Mouse (Mus musculus) heart, embryonic 11.5 days (tissue): ENCODE data around the gene Ccdc6. TPM values are rescaled to one million over a fixed set of nuclear protein-coding genes. Genes with fewer than 3 reads are reported as not detected.

ENCODE experiments used
- ATAC-seq: fragments of 200-750 bp; cut with Nextera tagmentation; replicated peaks from 2 replicates; pipeline ENCODE4 v1.8.0; 2017; ENCODE audit warnings: moderate library complexity; ENCODE audit not compliant: insufficient number of reproducible peaks, low FRiP score, low TSS enrichment
- H3K27ac ChIP-seq: fragments of 300-500 bp; sonication (generic); 2 replicates; pipeline ENCODE4 v1.5.1; 2014; ENCODE audit warnings: mild to moderate bottlenecking, low read depth, low read length
- H3K27me3 ChIP-seq: fragments of 300-500 bp; sonication (generic); 2 replicates; pipeline ENCODE4 v1.6.1; 2014; ENCODE audit warnings: mild to moderate bottlenecking, low read length, mixed read lengths; ENCODE audit not compliant: control insufficient read depth, insufficient read depth
- H3K36me3 ChIP-seq: fragments of 300-500 bp; sonication (generic); 2 replicates; pipeline ENCODE4 v1.6.1; 2014; ENCODE audit warnings: mild to moderate bottlenecking, low read length, moderate library complexity, mixed read lengths; ENCODE audit not compliant: control insufficient read depth, insufficient read depth
- H3K4me1 ChIP-seq: fragments of 300-500 bp; sonication (generic); 2 replicates; pipeline ENCODE4 v1.6.1; 2014; ENCODE audit warnings: low read length; ENCODE audit not compliant: control insufficient read depth, insufficient read depth
- H3K4me2 ChIP-seq: fragments of 300-500 bp; sonication (generic); 2 replicates; pipeline ENCODE4 v1.6.1; 2014; ENCODE audit warnings: mild to moderate bottlenecking, moderate library complexity
- H3K4me3 ChIP-seq: fragments of 300-500 bp; sonication (generic); 2 replicates; pipeline ENCODE4 v1.5.1; 2014; ENCODE audit warnings: low read depth, low read length
- H3K9ac ChIP-seq: fragments of 300-500 bp; sonication (generic); 2 replicates; pipeline ENCODE4 v1.6.1; 2014; ENCODE audit warnings: mild to moderate bottlenecking, low read depth, low read length, moderate library complexity
- H3K9me3 ChIP-seq: fragments of 300-500 bp; sonication (generic); replicated peaks from 2 replicates; pipeline ENCODE4 v1.6.1; 2016; ENCODE audit warnings: low read length; ENCODE audit not compliant: control insufficient read depth
- WGBS: fragments of 180-500 bp; shearing (Covaris S2); extraction: QIAGEN DNeasy Blood & Tissue Kit; methylation state at CpG from one replicate; pipeline ENCODE4 v1.1.7; 2014; ENCODE audit not compliant: insufficient replicate concordance; 5-methylcytosine and 5-hydroxymethylcytosine counted together
- polyA plus RNA-seq: library from polyadenylated mRNA; unstranded; fragments of >200 nt; fragmentation: Nextera tagmentation; extraction: Ambion mirVana; gene quantifications from 2 replicates; pipeline ENCODE4 v1.2.1, GENCODE M21; 2014

The Ccdc6 gene
- polyA plus RNA-seq, 1 experiment from 2014 or later = 23.0 TPM

DNA sequence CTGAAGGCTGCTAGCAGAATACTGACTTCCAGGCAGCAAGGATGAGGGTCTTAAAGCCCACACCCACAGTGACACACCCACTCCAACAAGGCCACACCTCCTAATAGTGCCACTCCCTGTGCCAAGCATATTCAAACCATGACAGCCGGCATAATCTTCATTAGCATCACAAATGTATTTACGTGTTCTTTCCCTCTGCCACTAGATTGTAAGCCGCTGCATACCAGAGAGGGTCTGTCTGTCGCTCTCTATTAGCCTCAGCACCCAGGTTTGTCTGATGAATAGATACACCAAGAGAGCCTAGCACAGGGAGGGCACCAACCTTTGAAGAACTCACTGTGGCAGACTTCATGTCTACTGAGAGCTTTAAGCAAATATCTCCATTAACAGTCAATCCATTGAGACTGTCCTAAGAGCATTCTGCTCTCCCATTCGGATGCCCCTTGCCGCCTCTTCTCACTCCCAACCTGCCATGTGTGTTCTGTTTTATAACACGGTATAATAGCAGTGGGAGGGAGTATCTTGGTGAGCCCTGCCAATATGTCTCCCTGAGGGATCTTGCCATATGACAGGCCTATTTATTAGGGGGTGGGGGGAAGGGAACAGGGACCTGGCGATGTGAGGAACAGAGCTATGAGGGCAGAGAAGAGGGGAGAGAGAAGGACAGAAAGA, 30.3 kb upstream of the Ccdc6 start:
- Histone ChIP-seq H3K4me1 (no peaks in the 10 kb centered on the region), H3K4me2 (no peak overlapping the region), H3K9me3 (0 out of 2 replicates have a peak, but pooled peaks cover 3% of the 10 kb centered on the region), H3K36me3 (no peaks in the 10 kb centered on the region), H3K9ac (no peak overlapping the region), H3K4me3 (no peak overlapping the region), H3K27ac (no peak overlapping the region), H3K27me3 (no peaks in the 10 kb centered on the region)
- ATAC-seq = no peak
- 58% methylated on average over 8 of the region's 8 CpGs for WGBS

DNA sequence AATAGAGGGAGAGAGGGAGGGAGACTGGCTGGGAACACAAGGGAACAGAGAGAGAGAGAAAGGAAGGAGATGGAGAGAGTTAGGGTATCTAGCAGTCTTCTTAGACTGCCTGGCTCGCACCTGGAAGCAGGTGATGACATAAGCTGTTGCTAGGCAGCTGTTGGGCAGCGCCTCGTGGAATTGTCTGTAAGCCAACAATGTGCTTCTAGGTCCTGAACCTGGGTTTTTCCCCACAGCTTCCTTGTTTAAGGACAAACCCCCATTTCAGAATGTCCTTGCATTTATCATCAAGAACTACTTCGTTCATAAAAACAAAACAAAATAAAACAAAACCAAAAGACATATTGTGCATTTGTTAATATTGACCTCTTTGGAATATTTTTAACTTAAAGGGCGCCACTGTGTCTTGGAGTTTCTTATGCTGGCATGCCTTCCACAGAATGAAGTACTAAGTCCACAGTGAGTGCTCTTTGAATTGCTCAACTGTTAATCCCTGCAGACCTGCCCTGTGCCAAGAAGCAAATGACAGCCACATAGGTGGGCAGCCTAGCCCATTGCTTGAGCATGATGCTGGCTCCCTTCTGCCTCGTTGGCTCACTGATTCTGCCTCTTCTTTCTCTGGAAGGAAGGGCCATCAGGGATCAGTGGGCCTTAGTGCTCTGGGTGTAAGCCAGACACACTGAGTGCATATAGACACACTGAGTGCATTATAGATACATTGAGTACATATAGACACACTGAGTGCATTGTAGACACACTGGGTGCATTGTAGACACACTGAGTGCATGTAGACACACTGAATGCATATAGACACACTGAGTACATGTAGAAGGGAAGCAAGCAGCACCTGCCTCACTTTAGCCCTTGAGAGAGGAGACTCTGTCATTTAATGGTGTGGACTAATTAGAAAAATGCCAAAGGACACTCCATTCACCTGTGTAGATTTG, 29.5 kb upstream of the Ccdc6 start:
- 0 out of 2 replicates have a peak, but pooled peaks cover 3% of the 10 kb centered on the region for H3K9me3 ChIP-seq
- H3K27ac ChIP-seq = no peak overlapping the region
- 55% methylated on average over 6 of the region's 6 CpGs for WGBS

DNA sequence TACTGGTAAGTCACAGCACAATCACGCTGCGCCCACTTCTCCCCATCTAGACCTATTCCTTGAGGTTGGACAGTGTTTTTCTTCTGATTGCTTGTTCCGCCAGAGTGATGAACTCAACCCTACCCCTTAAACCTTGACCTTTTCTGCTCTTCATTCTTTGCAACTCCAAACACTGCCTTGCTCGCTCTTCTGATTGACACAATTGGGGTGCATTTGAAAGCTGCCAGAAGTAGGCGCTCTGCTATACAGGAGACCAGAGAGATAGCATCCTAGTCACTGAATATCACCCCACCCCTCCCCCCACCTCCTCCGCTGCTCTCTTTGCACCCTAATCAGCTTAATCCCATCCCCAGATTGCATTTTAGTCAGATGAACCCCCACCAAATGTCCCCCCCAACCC, 27.6 kb upstream of the Ccdc6 start:
- H3K36me3 ChIP-seq = no peaks in the 10 kb centered on the region

More for the DNA sequence above, 29.5 kb upstream of the Ccdc6 start:
- Histone ChIP-seq H3K27me3 (no peaks in the 10 kb centered on the region), H3K4me2 (no peak overlapping the region), H3K4me3 (no peak overlapping the region), H3K36me3 (no peaks in the 10 kb centered on the region), H3K4me1 (no peaks in the 10 kb centered on the region), H3K9ac (no peak overlapping the region)
- no peak for ATAC-seq

DNA sequence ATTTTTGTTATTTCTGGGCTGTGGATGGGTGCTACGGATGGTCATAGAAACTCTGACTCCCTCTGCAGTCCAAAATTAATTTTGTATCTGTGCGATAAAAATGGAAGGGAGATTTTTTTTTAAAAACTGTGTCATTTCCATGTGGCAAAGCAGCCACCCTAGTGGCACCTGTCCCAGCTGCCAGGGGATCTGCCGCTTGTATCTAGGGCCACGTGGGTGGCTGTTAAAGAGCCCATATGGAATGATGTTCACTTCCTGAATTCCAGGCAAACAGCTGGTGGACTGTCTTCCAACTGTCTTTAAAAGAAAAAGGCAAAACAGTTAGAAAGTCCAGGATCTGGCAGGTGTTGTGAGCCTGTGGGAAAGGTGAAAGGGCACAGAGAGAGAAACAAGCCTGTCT, 25.6 kb upstream of the Ccdc6 start:
- Histone ChIP-seq H3K9me3 (no peaks in the 10 kb centered on the region), H3K4me3 (no peak overlapping the region), H3K36me3 (no peaks in the 10 kb centered on the region), H3K4me2 (no peak overlapping the region), H3K27me3 (no peaks in the 10 kb centered on the region), H3K27ac (no peak overlapping the region), H3K4me1 (no peaks in the 10 kb centered on the region), H3K9ac (no peak overlapping the region)
- WGBS = 87% methylated on average over 4 of the region's 4 CpGs
- no peak for ATAC-seq

More for the DNA sequence above, 27.6 kb upstream of the Ccdc6 start:
- Histone ChIP-seq H3K4me2 (no peak overlapping the region), H3K27me3 (no peaks in the 10 kb centered on the region), H3K4me3 (no peak overlapping the region), H3K4me1 (no peaks in the 10 kb centered on the region), H3K9me3 (0 out of 2 replicates have a peak, but pooled peaks cover 3% of the 10 kb centered on the region), H3K9ac (no peak overlapping the region), H3K27ac (no peak overlapping the region)
- WGBS = 45% methylated on average over 6 of the region's 6 CpGs
- ATAC-seq = no peak

DNA sequence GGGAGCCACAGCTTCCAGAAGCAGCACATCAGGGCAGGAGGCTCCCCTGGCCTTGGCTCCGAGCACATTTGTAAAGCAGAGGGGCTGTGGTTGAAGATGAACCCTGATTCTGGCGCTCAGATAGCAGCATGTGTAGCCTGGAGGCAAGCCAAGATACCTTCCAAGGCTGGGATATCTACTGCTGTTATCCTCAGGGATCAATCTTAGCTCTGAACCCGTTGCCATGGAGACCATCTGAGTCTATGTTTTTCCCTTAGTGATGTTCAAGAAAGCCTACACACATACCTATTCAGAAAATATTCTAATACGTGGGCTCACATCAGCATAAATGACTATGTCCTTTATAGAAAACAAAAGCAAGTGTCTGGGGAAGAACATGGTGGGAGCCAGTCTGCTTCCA, 19.5 kb upstream of the Ccdc6 start:
- H3K4me1 ChIP-seq = peaks cover 8% of the 10 kb centered on the region; the same call in 1 of the 2 replicates
- H3K27me3 ChIP-seq = no peaks in the 10 kb centered on the region
- no peak overlapping the region for H3K9ac ChIP-seq
- no peaks in the 10 kb centered on the region for H3K9me3 ChIP-seq
- no peak overlapping the region for H3K4me3 ChIP-seq
- WGBS = 71% methylated on average over 4 of the region's 4 CpGs
- H3K36me3 ChIP-seq = no peaks in the 10 kb centered on the region
- no peak overlapping the region for H3K4me2 ChIP-seq
- ATAC-seq = no peak
- no peak overlapping the region for H3K27ac ChIP-seq

DNA sequence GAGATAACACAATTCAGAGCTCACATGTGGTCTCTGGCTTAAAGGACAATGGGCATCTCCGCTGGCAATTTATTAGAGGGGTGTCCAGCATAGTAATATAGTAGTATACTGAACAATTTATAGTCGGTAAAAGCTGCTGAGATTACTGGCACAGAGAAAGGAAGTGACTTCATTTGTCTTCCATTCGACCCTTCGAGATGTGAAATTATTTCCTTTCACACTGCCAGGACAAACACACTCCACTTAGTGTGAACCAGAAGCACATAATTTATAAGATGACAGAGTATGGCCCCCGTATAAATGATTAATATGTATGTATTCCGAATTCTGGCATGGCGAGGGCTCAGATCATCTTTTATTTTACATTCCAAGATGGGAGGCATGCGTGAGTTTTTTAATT, 16.0 kb upstream of the Ccdc6 start:
- Histone ChIP-seq H3K36me3 (no peaks in the 10 kb centered on the region), H3K9me3 (no peaks in the 10 kb centered on the region), H3K4me3 (no peak overlapping the region), H3K4me2 (no peak overlapping the region), H3K27ac (0 out of 2 replicates have a peak overlapping the region, but pooled peaks have one; percentile 31), H3K9ac (no peak overlapping the region), H3K27me3 (no peaks in the 10 kb centered on the region), H3K4me1 (peaks cover 15% of the 10 kb centered on the region)
- ATAC-seq = no peak
- WGBS = 69% methylated on average over 8 of the region's 8 CpGs

DNA sequence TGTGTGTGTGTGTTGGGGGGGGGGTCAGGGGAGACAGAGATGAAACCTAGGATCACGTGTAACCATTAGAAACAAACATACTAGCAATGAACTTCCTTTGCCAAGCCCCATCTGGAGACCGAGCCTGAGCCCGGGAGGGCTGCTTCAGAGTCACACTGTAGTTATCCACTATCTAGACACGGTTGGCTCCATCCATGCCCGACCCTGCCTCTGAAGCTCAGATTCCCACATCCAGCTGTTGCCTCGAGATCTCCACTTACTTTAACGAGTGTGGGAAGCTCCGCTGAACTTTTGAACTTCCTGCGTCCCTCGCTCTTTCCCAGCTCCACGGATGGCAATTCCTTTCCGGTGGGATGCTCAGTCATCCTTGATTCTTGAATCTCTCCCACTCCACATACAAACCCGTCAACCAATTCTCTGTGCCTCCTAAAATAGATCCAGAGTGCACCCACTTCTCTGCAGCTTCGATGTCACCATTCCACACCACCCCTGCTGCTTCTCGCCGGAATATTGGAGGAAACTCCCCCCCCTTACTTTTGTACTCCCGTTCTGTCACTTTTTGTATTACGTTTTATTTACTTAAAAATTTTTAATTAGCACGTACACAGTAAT, 15.3 kb upstream of the Ccdc6 start:
- H3K36me3 ChIP-seq = no peaks in the 10 kb centered on the region
- ATAC-seq = peak; percentile 61; the same call in 1 of the 2 replicates
- H3K4me1 ChIP-seq = peaks cover 15% of the 10 kb centered on the region
- no peaks in the 10 kb centered on the region for H3K27me3 ChIP-seq
- 40% methylated on average over 19 of the region's 19 CpGs for WGBS
- peak overlapping the region; percentile 31; the same call in 1 of the 2 replicates for H3K27ac ChIP-seq
- no peak overlapping the region for H3K4me3 ChIP-seq
- H3K9me3 ChIP-seq = no peaks in the 10 kb centered on the region
- 0 out of 2 replicates have a peak overlapping the region, but pooled peaks have one; percentile 34 for H3K9ac ChIP-seq
- peak overlapping the region; percentile 12 for H3K4me2 ChIP-seq

DNA sequence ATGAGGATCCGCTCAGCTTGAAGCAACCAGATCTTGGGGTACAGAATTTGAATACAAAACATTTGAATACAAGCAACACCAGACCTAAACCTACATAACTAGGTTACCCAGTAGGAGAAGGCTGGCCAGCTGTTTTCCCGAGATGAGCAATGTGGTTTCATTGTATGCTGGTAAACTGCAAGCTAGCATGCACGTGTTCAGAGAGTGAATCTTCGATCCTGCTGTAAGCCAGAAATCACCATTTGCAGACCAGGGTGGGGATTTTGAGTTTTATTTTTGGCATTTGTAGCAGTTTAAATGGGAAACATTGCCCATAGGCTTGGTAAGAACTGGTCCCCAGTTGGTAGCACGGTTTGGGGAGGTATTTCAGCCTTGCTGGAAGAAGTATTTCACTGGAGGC, 13.7 kb upstream of the Ccdc6 start:
- Histone ChIP-seq H3K27ac (no peak overlapping the region), H3K9me3 (0 out of 2 replicates have a peak, but pooled peaks cover 5% of the 10 kb centered on the region), H3K9ac (no peak overlapping the region), H3K36me3 (no peaks in the 10 kb centered on the region), H3K4me1 (peaks cover 15% of the 10 kb centered on the region), H3K4me2 (no peak overlapping the region), H3K4me3 (no peak overlapping the region), H3K27me3 (no peaks in the 10 kb centered on the region)
- ATAC-seq = no peak
- WGBS = 83% methylated on average over 5 of the region's 5 CpGs
